Comparison of ENCODE assay signal across 14 mouse cellular contexts in the genomic region with DNA sequence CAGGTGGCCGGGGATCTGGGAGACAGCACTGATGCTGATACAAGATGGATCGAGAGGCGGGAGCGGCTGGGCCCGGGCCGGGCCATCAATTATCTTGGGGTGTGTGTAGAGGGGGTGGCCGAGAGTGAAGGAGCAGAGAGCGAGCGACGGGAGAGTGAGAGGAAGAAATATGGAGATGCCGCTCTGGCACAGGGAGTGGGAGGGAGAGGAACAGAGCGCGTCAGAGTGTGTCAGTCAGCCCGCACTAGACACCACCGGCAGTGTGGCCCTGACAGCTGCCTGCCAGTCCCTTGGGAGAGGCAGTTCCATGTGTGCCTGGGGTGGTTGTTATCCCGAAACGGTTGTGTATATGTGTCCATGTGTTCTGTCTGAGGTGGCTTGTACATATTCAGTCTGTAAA. TPM values are rescaled to one million over a fixed set of nuclear protein-coding genes. Genes with fewer than 3 reads are reported as not detected.
DNase-seq lines count a peak whose midpoint lies in the region; ATAC-seq lines count a peak whose summit lies in the region.
"Had no signal": no experiment of that assay in that cellular context is flagged by ENCODE, and none has a peak within 500 bp of the region (broad histone marks: within the 10 kb centered on the region; RNA-seq: fewer than 3 reads in every experiment).

No protein-coding gene starts in this region.

- H3K4me1 ChIP-seq in forebrain, embryonic 12.5 days, result peaks cover 83% of the 10 kb centered on the region
- H3K4me1 ChIP-seq in limb, embryonic 10.5 days, result peaks cover 82% of the 10 kb centered on the region
- peaks cover 24% of the 10 kb centered on the region for H3K4me1 ChIP-seq in neural tube, embryonic 11.5 days (ENCODE audit: control insufficient read depth, insufficient read depth, low read length)

- H3K27ac ChIP-seq in forebrain, embryonic 12.5 days, result peak overlapping the region; percentile 76
- H3K27ac ChIP-seq in limb, embryonic 10.5 days, result no peak overlapping the region
- peak overlapping the region; percentile 69 for H3K27ac ChIP-seq in neural tube, embryonic 11.5 days (ENCODE audit: low read depth, low read length)
- H3K27ac ChIP-seq: heart, embryonic 15.5 days; kidney, postnatal 0 days had no signal

- H3K4me2 ChIP-seq in forebrain, embryonic 12.5 days, result peak overlapping the region; percentile 66
- H3K4me2 ChIP-seq in neural tube, embryonic 11.5 days (ENCODE audit: low read depth), result peak overlapping the region; percentile 14

- 3% methylated on average over 17 of the region's 17 CpGs for WGBS in forebrain, embryonic 12.5 days
- 1% methylated on average over 17 of the region's 17 CpGs for WGBS in limb, embryonic 10.5 days
- WGBS in neural tube, embryonic 11.5 days, result under 1% methylated on average over 17 of the region's 17 CpGs

- H3K36me3 ChIP-seq in forebrain, embryonic 12.5 days (replicated peaks), result no peaks in the 10 kb centered on the region
- H3K36me3 ChIP-seq in limb, embryonic 10.5 days, result no peaks in the 10 kb centered on the region
- no peaks in the 10 kb centered on the region for H3K36me3 ChIP-seq in neural tube, embryonic 11.5 days (ENCODE audit: control insufficient read depth, insufficient read depth, low read length)
- H3K36me3 ChIP-seq: heart, embryonic 15.5 days had no signal

- peak; percentile 72; the same call in 1 of the 2 replicates for ATAC-seq in frontal cortex, adult (ENCODE audit: low TSS enrichment)
- peak; percentile 16; the same call in 1 of the 2 replicates for ATAC-seq in forebrain, embryonic 12.5 days (ENCODE audit: low FRiP score)
- ATAC-seq in neural tube, embryonic 11.5 days (ENCODE audit: insufficient read depth, low FRiP score, low TSS enrichment), result peak; percentile 57
- ATAC-seq: Patski had no signal

- peak overlapping the region; percentile 27; the same call in 1 of the 2 replicates for H3K4me3 ChIP-seq in forebrain, embryonic 12.5 days (replicated peaks)
- H3K4me3 ChIP-seq in limb, embryonic 10.5 days, result no peak overlapping the region
- H3K4me3 ChIP-seq in neural tube, embryonic 11.5 days (ENCODE audit: low read depth, low read length), result no peak overlapping the region

- peaks cover 97% of the 10 kb centered on the region for H3K27me3 ChIP-seq in forebrain, embryonic 12.5 days
- peaks cover 98% of the 10 kb centered on the region for H3K27me3 ChIP-seq in limb, embryonic 10.5 days (ENCODE audit: low read depth, poor library complexity, severe bottlenecking)
- peaks cover 87% of the 10 kb centered on the region for H3K27me3 ChIP-seq in neural tube, embryonic 11.5 days (ENCODE audit: control insufficient read depth, insufficient read depth, low read length)

- no peaks in the 10 kb centered on the region for H3K9me3 ChIP-seq in forebrain, embryonic 12.5 days
- H3K9me3 ChIP-seq in limb, embryonic 10.5 days (replicated peaks), result no peaks in the 10 kb centered on the region
- no peaks in the 10 kb centered on the region for H3K9me3 ChIP-seq in neural tube, embryonic 11.5 days (ENCODE audit: control insufficient read depth, low read length)
- H3K9me3 ChIP-seq: heart, embryonic 15.5 days had no signal

- no peak for DNase-seq in frontal cortex, postnatal 14 days (ENCODE audit: low spot score in 2 of 2)
- DNase-seq in limb, embryonic 10.5 days (ENCODE audit: low spot score), result peak; percentile 60
- peak; percentile 73 for DNase-seq in neural tube, embryonic 11.5 days (ENCODE audit: low spot score)
- no peak for DNase-seq in urinary bladder, postnatal 4 days (ENCODE audit: low spot score in 2 of 2)
- DNase-seq in spleen, adult 12 weeks (ENCODE audit: low spot score), result no peak
- no peak for DNase-seq in gastrocnemius, postnatal 25 days
- DNase-seq: adrenal gland, postnatal 14 days; lung, postnatal 14 days had no signal

- H3K9ac ChIP-seq in forebrain, embryonic 12.5 days, result peak overlapping the region; percentile 30
- no peak overlapping the region for H3K9ac ChIP-seq in neural tube, embryonic 11.5 days (ENCODE audit: low read length)

RNA-seq across cellular contexts. Expression of gene Shmt2, which starts 5.2 kb away (rescaled TPM):
- polyA plus RNA-seq in forebrain, embryonic 12.5 days (2016; fragmentation: Nextera tagmentation; extraction: Ambion mirVana), result 103 and 105 TPM in 2 replicates
- polyA plus RNA-seq in limb, embryonic 10.5 days (2016; fragmentation: Nextera tagmentation; extraction: Ambion mirVana), result 143 and 173 TPM in 2 replicates
- 82.1 and 91.5 TPM in 2 replicates for polyA plus RNA-seq in neural tube, embryonic 11.5 days (2014; fragmentation: Nextera tagmentation; extraction: Ambion mirVana)
- total RNA-seq in gastrocnemius, postnatal 25 days (2021), result 10 to 100 TPM; 24.9 to 26.6 TPM

RNA-seq across cellular contexts. Expression of gene Nxph4, which starts 6.9 kb away (rescaled TPM):
- polyA plus RNA-seq in forebrain, embryonic 12.5 days (2016; fragmentation: Nextera tagmentation; extraction: Ambion mirVana), result 60.0 and 62.4 TPM in 2 replicates
- 0.54 and 1.0 TPM in 2 replicates for polyA plus RNA-seq in limb, embryonic 10.5 days (2016; fragmentation: Nextera tagmentation; extraction: Ambion mirVana)
- polyA plus RNA-seq in neural tube, embryonic 11.5 days (2014; fragmentation: Nextera tagmentation; extraction: Ambion mirVana), result 45.7 and 46.8 TPM in 2 replicates
- under 1 TPM; 0.26 to 0.32 TPM for total RNA-seq in gastrocnemius, postnatal 25 days (2021)
- total RNA-seq: common myeloid progenitor, adult 5-6 weeks had no signal

RNA-seq across cellular contexts. Expression of gene Ndufa4l2, which starts 12.7 kb away (rescaled TPM):
- polyA plus RNA-seq in forebrain, embryonic 12.5 days (2016; fragmentation: Nextera tagmentation; extraction: Ambion mirVana), result 5.9 and 9.0 TPM in 2 replicates
- 1.4 and 3.4 TPM in 2 replicates for polyA plus RNA-seq in limb, embryonic 10.5 days (2016; fragmentation: Nextera tagmentation; extraction: Ambion mirVana)
- polyA plus RNA-seq in neural tube, embryonic 11.5 days (2014; fragmentation: Nextera tagmentation; extraction: Ambion mirVana), result 2.4 and 3.4 TPM in 2 replicates
- total RNA-seq in gastrocnemius, postnatal 25 days (2021), result 10 to 100 TPM; 11.4 to 15.1 TPM
- total RNA-seq: common myeloid progenitor, adult 5-6 weeks had no signal

RNA-seq across cellular contexts. Expression of gene Stac3, which starts 26.0 kb away (rescaled TPM):
- 1.2 and 1.8 TPM in 2 replicates for polyA plus RNA-seq in forebrain, embryonic 12.5 days (2016; fragmentation: Nextera tagmentation; extraction: Ambion mirVana)
- polyA plus RNA-seq in limb, embryonic 10.5 days (2016; fragmentation: Nextera tagmentation; extraction: Ambion mirVana), result 0.40 and 0.76 TPM in 2 replicates
- 0.50 and 0.95 TPM in 2 replicates for polyA plus RNA-seq in neural tube, embryonic 11.5 days (2014; fragmentation: Nextera tagmentation; extraction: Ambion mirVana)
- total RNA-seq in gastrocnemius, postnatal 25 days (2021), result 100 to 1,000 TPM; 308 to 367 TPM
- total RNA-seq: common myeloid progenitor, adult 5-6 weeks had no signal

Comparison
In these comparisons a context has a peak if more than half of its experiments do, and no peak if none do; other contexts are left out.
1. ATAC-seq: peak in every context shown above with its lines; median percentile 72 in frontal cortex, adult; 57 in neural tube, embryonic 11.5 days; 16 in forebrain, embryonic 12.5 days.
2. DNase-seq: peak in limb, embryonic 10.5 days (single experiment) and neural tube, embryonic 11.5 days (single experiment); none in frontal cortex, postnatal 14 days (0 of 2), urinary bladder, postnatal 4 days (0 of 2), spleen, adult 12 weeks (single experiment) and gastrocnemius, postnatal 25 days (single experiment).
3. RNA of gene Nxph4, which starts 6.9 kb away (polyA plus RNA-seq): 60.0 to 62.4 TPM in forebrain, embryonic 12.5 days and 45.7 to 46.8 TPM in neural tube, embryonic 11.5 days; 0.54 to 1.0 TPM in limb, embryonic 10.5 days; every median in the first group is over 10 times any median in the second.